ENCODE assay signal across 9 mouse cellular contexts in the genomic region with DNA sequence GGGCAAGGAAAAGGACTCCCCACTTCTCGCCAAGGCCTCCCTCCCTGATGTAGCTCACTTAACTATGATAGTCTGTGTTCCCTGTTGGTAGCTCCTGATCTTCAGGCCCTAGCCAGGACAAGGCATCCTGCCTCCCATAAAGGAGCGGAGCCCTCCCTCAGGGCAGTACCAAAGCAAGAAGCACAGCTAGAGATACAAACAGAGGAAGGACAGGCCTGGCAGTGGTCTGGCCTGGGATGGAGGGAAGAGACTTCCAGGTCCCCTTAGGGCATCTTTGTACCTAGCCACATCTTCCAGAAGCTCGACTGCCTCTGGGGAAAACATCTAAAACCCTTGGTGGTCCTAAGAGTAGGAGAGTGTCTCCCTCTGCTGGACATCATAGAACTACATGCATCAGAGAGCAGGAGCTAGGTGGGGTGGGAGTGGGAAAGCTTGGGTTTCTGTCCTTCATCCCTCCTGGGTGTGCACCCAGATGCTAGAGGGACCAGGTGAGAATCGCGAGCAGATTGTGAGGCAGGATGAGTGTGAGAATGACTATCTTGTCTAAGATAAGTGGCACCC. TPM values are rescaled to one million over a fixed set of nuclear protein-coding genes. Genes with fewer than 3 reads are reported as not detected.
A peak's percentile ranks its signal among the peaks of the same experiment; 100 is the strongest.
DNase-seq lines count a peak whose midpoint lies in the region; ATAC-seq lines count a peak whose summit lies in the region.
"Had no signal": no experiment of that assay in that cellular context is flagged by ENCODE, and none has a peak within 500 bp of the region (broad histone marks: within the 10 kb centered on the region; RNA-seq: fewer than 3 reads in every experiment).

No protein-coding gene starts in this region.

- no peaks in the 10 kb centered on the region for H3K27me3 ChIP-seq in forebrain, embryonic 15.5 days
- H3K27me3 ChIP-seq: Patski had no signal

- no peak overlapping the region for H3K4me3 ChIP-seq in forebrain, embryonic 15.5 days

- no peak overlapping the region for H3K4me2 ChIP-seq in forebrain, embryonic 15.5 days (replicated peaks)

- H3K4me1 ChIP-seq in forebrain, embryonic 15.5 days = no peaks in the 10 kb centered on the region

- DNase-seq in cerebellum, postnatal 10 days = peak; percentile 70 to 83
- no peak for DNase-seq in cerebellum, adult 11 months
- DNase-seq in right cerebral cortex, adult 2 months (ENCODE audit: low spot score in 2 of 2) = peak; percentile 76 to 81
- DNase-seq in right cerebral cortex, postnatal 36 days (ENCODE audit: low spot score in 2 of 2) = no peak
- peak; percentile 82 for DNase-seq in layer of hippocampus, adult 11-12 months (ENCODE audit: low spot score)
- peak; percentile 31 for DNase-seq in thymus, postnatal 25 days

- H3K9me3 ChIP-seq in forebrain, embryonic 15.5 days = no peaks in the 10 kb centered on the region

- no peaks in the 10 kb centered on the region for H3K36me3 ChIP-seq in forebrain, embryonic 15.5 days

- 56% methylated on average over 5 of the region's 5 CpGs for WGBS in forebrain, embryonic 15.5 days

- peak; percentile 46 for ATAC-seq in forebrain, embryonic 15.5 days (replicated peaks)
- ATAC-seq in megakaryocyte-erythroid progenitor cell, adult 5-6 weeks (replicated peaks; ENCODE audit: low FRiP score, low TSS enrichment, poor library complexity, severe bottlenecking) = peak; percentile 61
- ATAC-seq: Patski had no signal

- no peak overlapping the region for H3K27ac ChIP-seq in forebrain, embryonic 15.5 days (replicated peaks)

- H3K9ac ChIP-seq in forebrain, embryonic 15.5 days (replicated peaks) = no peak overlapping the region

RNA-seq across cellular contexts. Expression of gene Fxyd3, which starts 1.5 kb away (rescaled TPM):
- polyA plus RNA-seq in forebrain, embryonic 15.5 days (2015; fragmentation: Nextera tagmentation; extraction: Ambion mirVana) = not detected in 2 replicates
- not detected in 2 replicates for total RNA-seq in megakaryocyte-erythroid progenitor cell, adult 5-6 weeks (2014; fragmentation: Nextera tagmentation)
- total RNA-seq in megakaryocyte-erythroid progenitor cell, adult 5-6 weeks (2017) = not detected in 2 replicates
- polyA plus RNA-seq: Patski had no signal

RNA-seq across cellular contexts. Expression of gene Lgi4, which starts 18.8 kb away (rescaled TPM):
- 0.20 and 0.26 TPM in 2 replicates for polyA plus RNA-seq in forebrain, embryonic 15.5 days (2015; fragmentation: Nextera tagmentation; extraction: Ambion mirVana)
- total RNA-seq in megakaryocyte-erythroid progenitor cell, adult 5-6 weeks (2014; fragmentation: Nextera tagmentation) = not detected in 2 replicates
- not detected in 2 replicates for total RNA-seq in megakaryocyte-erythroid progenitor cell, adult 5-6 weeks (2017)

RNA-seq across cellular contexts. Expression of gene Fxyd1, which starts 21.0 kb away (rescaled TPM):
- 8.2 and 14.7 TPM in 2 replicates for polyA plus RNA-seq in forebrain, embryonic 15.5 days (2015; fragmentation: Nextera tagmentation; extraction: Ambion mirVana)
- total RNA-seq in megakaryocyte-erythroid progenitor cell, adult 5-6 weeks (2014; fragmentation: Nextera tagmentation) = not detected in 2 replicates
- total RNA-seq in megakaryocyte-erythroid progenitor cell, adult 5-6 weeks (2017) = not detected in 2 replicates
- polyA plus RNA-seq: Patski had no signal

RNA-seq across cellular contexts. Expression of gene Fxyd7, which starts 26.7 kb away (rescaled TPM):
- polyA plus RNA-seq in forebrain, embryonic 15.5 days (2015; fragmentation: Nextera tagmentation; extraction: Ambion mirVana) = 49.2 and 60.4 TPM in 2 replicates
- not detected in 2 replicates for total RNA-seq in megakaryocyte-erythroid progenitor cell, adult 5-6 weeks (2014; fragmentation: Nextera tagmentation)
- total RNA-seq in megakaryocyte-erythroid progenitor cell, adult 5-6 weeks (2017) = not detected in 2 replicates
- polyA plus RNA-seq: Patski had no signal

RNA-seq across cellular contexts. Expression of gene Fxyd5, which starts 35.7 kb away (rescaled TPM):
- polyA plus RNA-seq in forebrain, embryonic 15.5 days (2015; fragmentation: Nextera tagmentation; extraction: Ambion mirVana) = 13.4 and 14.7 TPM in 2 replicates
- total RNA-seq in megakaryocyte-erythroid progenitor cell, adult 5-6 weeks (2014; fragmentation: Nextera tagmentation) = 27.6 and 29.5 TPM in 2 replicates
- 41.7 and 47.6 TPM in 2 replicates for total RNA-seq in megakaryocyte-erythroid progenitor cell, adult 5-6 weeks (2017)

Comparison
In these comparisons a context has a peak if more than half of its experiments do, and no peak if none do; other contexts are left out.
1. DNase-seq: peak in cerebellum, postnatal 10 days (2 of 2), right cerebral cortex, adult 2 months (2 of 2), layer of hippocampus, adult 11-12 months (single experiment) and thymus, postnatal 25 days (single experiment); none in cerebellum, adult 11 months (single experiment) and right cerebral cortex, postnatal 36 days (0 of 2).